In genomic region chr4:143126476-143126875, GRCm38 (mm10) we compare ENCODE assay signal across 23 mouse cellular contexts.
A peak's percentile ranks its signal among the peaks of the same experiment; 100 is the strongest.
DNase-seq lines count a peak whose midpoint lies in the region; ATAC-seq and TF ChIP-seq lines count a peak whose summit lies in the region.
"Had no signal": no experiment of that assay in that cellular context is flagged by ENCODE, and none has a peak within 500 bp of the region (broad histone marks: within the 10 kb centered on the region; RNA-seq: fewer than 3 reads in every experiment).

No protein-coding gene starts in this region.

- H3K4me2 ChIP-seq in hindbrain, embryonic 11.5 days (replicated peaks; ENCODE audit: low read depth, low read length) = no peak overlapping the region
- H3K4me2 ChIP-seq: embryonic facial prominence, embryonic 12.5 days; heart, embryonic 13.5 days; liver, embryonic 12.5 days; lung, embryonic 14.5 days; midbrain, embryonic 11.5 days; neural tube, embryonic 13.5 days; stomach, embryonic 15.5 days had no signal

- H3K9me3 ChIP-seq in hindbrain, embryonic 11.5 days (ENCODE audit: control insufficient read depth, low read length) = no peaks in the 10 kb centered on the region
- H3K9me3 ChIP-seq: embryonic facial prominence, embryonic 12.5 days; heart, embryonic 13.5 days; liver, embryonic 12.5 days; neural tube, embryonic 13.5 days; stomach, embryonic 15.5 days had no signal

- H3K4me1 ChIP-seq in hindbrain, embryonic 11.5 days (replicated peaks; ENCODE audit: control insufficient read depth, insufficient read depth, low read length) = no peaks in the 10 kb centered on the region
- H3K4me1 ChIP-seq: liver, embryonic 12.5 days; stomach, embryonic 15.5 days had no signal

- no peak for ATAC-seq in hindbrain, embryonic 11.5 days (ENCODE audit: low FRiP score)
- ATAC-seq: hindbrain, embryonic 16.5 days; liver, embryonic 12.5 days had no signal

- TF ChIP-seq CTCF in brain, embryonic 14.5 days (IDR thresholded peaks at IDR 0.05; ENCODE audit: borderline replicate concordance, extremely low read depth, insufficient read depth, insufficient read length) = no peak

- H3K4me3 ChIP-seq in hindbrain, embryonic 11.5 days (ENCODE audit: low read depth, low read length) = no peak overlapping the region
- H3K4me3 ChIP-seq: embryonic facial prominence, embryonic 12.5 days; heart, embryonic 13.5 days; liver, embryonic 12.5 days; neural tube, embryonic 13.5 days; stomach, embryonic 15.5 days had no signal

- H3K36me3 ChIP-seq in hindbrain, embryonic 11.5 days (ENCODE audit: control insufficient read depth, insufficient read depth, low read length) = peaks cover 1% of the 10 kb centered on the region; the same call in 1 of the 2 replicates

- DNase-seq in frontal cortex, adult 2 months (ENCODE audit: extremely low spot score in 1 of 2, low spot score in 1 of 2) = peak; percentile 31 to 61
- no peak for DNase-seq in frontal cortex, postnatal 14 days (ENCODE audit: low spot score in 2 of 2)
- DNase-seq in brain, embryonic 14.5 days (ENCODE audit: low read depth) = peak; percentile 34
- peak; percentile 61 to 63 for DNase-seq in layer of hippocampus, adult 8-10 months (ENCODE audit: low spot score in 2 of 2)
- DNase-seq in left cerebral cortex, postnatal 25 days (ENCODE audit: low spot score in 2 of 2) = peak; percentile 59 to 80
- no peak for DNase-seq in urinary bladder, postnatal 36 days (ENCODE audit: low spot score in 2 of 2)
- no peak for DNase-seq in thymus, postnatal 4 days
- DNase-seq in hindbrain, embryonic 11.5 days (ENCODE audit: low spot score) = no peak
- DNase-seq: adrenal gland, postnatal 10 days; B cell, adult 2 months; cerebellum, adult 2 months; heart, postnatal 36 days; kidney, adult 18-20 months; lung, embryonic 14.5 days; lung, postnatal 4 days; spleen, adult 18-20 months had no signal

- H3K27ac ChIP-seq in hindbrain, embryonic 11.5 days (ENCODE audit: low read depth, low read length) = no peak overlapping the region
- H3K27ac ChIP-seq: embryonic facial prominence, embryonic 12.5 days; heart, embryonic 13.5 days; liver, embryonic 12.5 days; neural tube, embryonic 13.5 days; stomach, embryonic 15.5 days had no signal

- no peaks in the 10 kb centered on the region for H3K27me3 ChIP-seq in hindbrain, embryonic 11.5 days (ENCODE audit: control insufficient read depth, insufficient read depth, low read length)
- H3K27me3 ChIP-seq: embryonic facial prominence, embryonic 12.5 days; heart, embryonic 13.5 days; liver, embryonic 12.5 days; neural tube, embryonic 13.5 days; stomach, embryonic 15.5 days had no signal

- no peak overlapping the region for H3K9ac ChIP-seq in hindbrain, embryonic 11.5 days (ENCODE audit: low read depth, low read length)
- H3K9ac ChIP-seq: embryonic facial prominence, embryonic 12.5 days; heart, embryonic 13.5 days; liver, embryonic 12.5 days; lung, embryonic 14.5 days; neural tube, embryonic 13.5 days; stomach, embryonic 15.5 days had no signal

- TF ChIP-seq POLR2A in brain, embryonic 14.5 days (IDR thresholded peaks at IDR 0.05; ENCODE audit: borderline replicate concordance, extremely low read depth, insufficient read depth, insufficient read length, poor library complexity, severe bottlenecking) = no peak

- intact Hi-C loops in left cerebral cortex, postnatal 25 days (cut with DNase I) = loop anchor here (5.0 kb wide), 2 partner anchors 36 to 86 kb away; partner anchors contain the start of gene Prdm2

- WGBS in hindbrain, embryonic 11.5 days = 96% methylated on average over 14 of the region's 14 CpGs

Comparison
In these comparisons a context has a peak if more than half of its experiments do, and no peak if none do; other contexts are left out.
1. DNase-seq: peak in frontal cortex, adult 2 months (2 of 2), brain, embryonic 14.5 days (single experiment), layer of hippocampus, adult 8-10 months (2 of 2) and left cerebral cortex, postnatal 25 days (2 of 2); none in frontal cortex, postnatal 14 days (0 of 2), urinary bladder, postnatal 36 days (0 of 2), thymus, postnatal 4 days (single experiment) and hindbrain, embryonic 11.5 days (single experiment).